ENCODE assay signal across 8 mouse cellular contexts in the genomic region with DNA sequence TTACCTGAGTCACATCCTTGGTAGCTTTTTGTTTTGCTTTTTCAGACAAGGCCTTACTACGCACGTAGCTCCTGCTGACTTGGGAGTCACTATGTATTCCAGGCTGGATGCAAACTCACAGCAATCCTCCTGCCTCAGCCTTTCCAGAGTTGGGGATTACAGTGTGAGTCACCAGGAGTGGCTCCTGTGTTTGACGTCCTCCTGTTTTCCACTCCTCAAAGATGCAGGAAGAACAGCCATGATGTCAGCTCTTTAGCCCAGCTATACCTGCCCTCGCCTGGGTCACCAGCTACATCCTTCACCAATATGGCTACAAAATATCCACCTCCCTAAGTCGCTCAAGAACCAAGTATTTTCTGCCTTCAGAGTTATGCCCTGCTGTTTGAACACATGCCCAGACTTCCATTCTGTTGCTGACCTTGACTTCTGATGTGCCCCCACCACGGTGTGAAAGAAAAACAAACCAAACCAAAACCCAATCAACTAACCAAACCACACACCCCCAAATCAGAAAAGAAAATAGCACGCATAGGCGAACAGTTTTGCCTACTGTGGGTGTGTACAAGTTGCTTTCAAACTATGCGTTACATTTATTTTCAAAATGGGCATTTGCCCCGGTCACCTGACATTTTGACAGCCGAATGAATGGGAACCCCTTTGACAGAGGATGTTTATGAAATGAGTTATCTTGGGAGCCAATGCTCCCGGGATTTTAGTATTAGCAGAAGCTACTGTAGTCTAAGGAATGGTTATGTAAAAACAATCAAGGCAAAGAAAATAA. TPM values are rescaled to one million over a fixed set of nuclear protein-coding genes. Genes with fewer than 3 reads are reported as not detected.
A peak's percentile ranks its signal among the peaks of the same experiment; 100 is the strongest.
DNase-seq lines count a peak whose midpoint lies in the region; ATAC-seq lines count a peak whose summit lies in the region.

No protein-coding gene starts in this region.

- peak overlapping the region; percentile 88 for H3K4me2 ChIP-seq in heart, embryonic 16.5 days (ENCODE audit: low read depth, low read length)
- peak overlapping the region; percentile 84 for H3K4me2 ChIP-seq in hindbrain, embryonic 13.5 days
- peak overlapping the region; percentile 89 for H3K4me2 ChIP-seq in midbrain, embryonic 13.5 days (replicated peaks)

- H3K9ac ChIP-seq in heart, embryonic 16.5 days (ENCODE audit: low read length): peak overlapping the region; percentile 90
- H3K9ac ChIP-seq in hindbrain, embryonic 13.5 days: peak overlapping the region; percentile 96
- peak overlapping the region; percentile 92 for H3K9ac ChIP-seq in midbrain, embryonic 13.5 days (replicated peaks)

- H3K27me3 ChIP-seq in heart, embryonic 16.5 days (ENCODE audit: control insufficient read depth, insufficient read depth, low read length): no peaks in the 10 kb centered on the region
- H3K27me3 ChIP-seq in hindbrain, embryonic 13.5 days: peaks cover 18% of the 10 kb centered on the region; the same call in 1 of the 2 replicates
- H3K27me3 ChIP-seq in midbrain, embryonic 13.5 days: peaks cover 22% of the 10 kb centered on the region

- no peak for DNase-seq in heart, postnatal 10 days
- no peak for DNase-seq in embryo, embryonic 10 days (ENCODE audit: low spot score)
- DNase-seq in right cerebral cortex, postnatal 14 days: no peak
- no peak for DNase-seq in urinary bladder, adult 2 months (ENCODE audit: low spot score)

- no peaks in the 10 kb centered on the region for H3K9me3 ChIP-seq in heart, embryonic 16.5 days (replicated peaks; ENCODE audit: control insufficient read depth, low read length)
- no peaks in the 10 kb centered on the region for H3K9me3 ChIP-seq in hindbrain, embryonic 13.5 days
- no peaks in the 10 kb centered on the region for H3K9me3 ChIP-seq in midbrain, embryonic 13.5 days

- 64% methylated on average over 12 of the region's 12 CpGs for WGBS in heart, embryonic 16.5 days
- WGBS in hindbrain, embryonic 13.5 days: 81% methylated on average over 12 of the region's 12 CpGs
- WGBS in midbrain, embryonic 13.5 days: 83% methylated on average over 12 of the region's 12 CpGs

- 0 out of 2 replicates have a peak, but pooled peaks cover under 1% of the 10 kb centered on the region for H3K36me3 ChIP-seq in heart, embryonic 16.5 days (ENCODE audit: control insufficient read depth, insufficient read depth)
- H3K36me3 ChIP-seq in hindbrain, embryonic 13.5 days: peaks cover 5% of the 10 kb centered on the region; the same call in 1 of the 2 replicates
- 0 out of 2 replicates have a peak, but pooled peaks cover 1% of the 10 kb centered on the region for H3K36me3 ChIP-seq in midbrain, embryonic 13.5 days

- H3K27ac ChIP-seq in heart, embryonic 16.5 days (ENCODE audit: low read length): no peak overlapping the region
- no peak overlapping the region for H3K27ac ChIP-seq in brown adipose tissue, adult 24 weeks (replicated peaks; ENCODE audit: low read depth, low read length)
- H3K27ac ChIP-seq in hindbrain, embryonic 13.5 days: no peak overlapping the region
- H3K27ac ChIP-seq in midbrain, embryonic 13.5 days: no peak overlapping the region

- intact Hi-C loops in heart, postnatal 10 days (cut with DNase I): no loop called here

- H3K4me1 ChIP-seq in heart, embryonic 16.5 days (ENCODE audit: control insufficient read depth, insufficient read depth, low read length): peaks cover 34% of the 10 kb centered on the region
- peaks cover 10% of the 10 kb centered on the region; the same call in 1 of the 2 replicates for H3K4me1 ChIP-seq in brown adipose tissue, adult 24 weeks (ENCODE audit: control insufficient read depth, insufficient read depth, insufficient read length, low read length)
- peaks cover 30% of the 10 kb centered on the region for H3K4me1 ChIP-seq in hindbrain, embryonic 13.5 days (replicated peaks)
- peaks cover 19% of the 10 kb centered on the region for H3K4me1 ChIP-seq in midbrain, embryonic 13.5 days (replicated peaks)

- no peak for ATAC-seq in heart, embryonic 16.5 days (replicated peaks; ENCODE audit: extremely low read depth, insufficient read depth, low FRiP score)
- no peak for ATAC-seq in hindbrain, embryonic 13.5 days (ENCODE audit: low FRiP score)
- ATAC-seq in midbrain, embryonic 13.5 days: no peak

- H3K4me3 ChIP-seq in heart, embryonic 16.5 days (ENCODE audit: low read length): peak overlapping the region; percentile 72
- peak overlapping the region; percentile 94 for H3K4me3 ChIP-seq in brown adipose tissue, adult 24 weeks (ENCODE audit: insufficient read depth, low read depth, low read length)
- H3K4me3 ChIP-seq in hindbrain, embryonic 13.5 days: peak overlapping the region; percentile 87
- H3K4me3 ChIP-seq in midbrain, embryonic 13.5 days (replicated peaks): peak overlapping the region; percentile 82

RNA-seq across cellular contexts. Expression of a gene that starts 1.6 kb away (rescaled TPM):
- 20.3 and 23.7 TPM in 2 replicates for polyA plus RNA-seq in heart, embryonic 16.5 days (2015; fragmentation: Nextera tagmentation; extraction: Ambion mirVana)
- 10 to 100 TPM; 48.6 to 60.9 TPM for total RNA-seq in heart, postnatal 10 days (2021)
- 25.7 and 38.1 TPM in 2 replicates for polyA plus RNA-seq in brown adipose tissue, adult 24 weeks (2012; ENCODE audit: insufficient read depth, insufficient read length, missing spikeins)
- 20.7 and 21.9 TPM in 2 replicates for polyA plus RNA-seq in hindbrain, embryonic 13.5 days (2015; fragmentation: Nextera tagmentation; extraction: Ambion mirVana)
- polyA plus RNA-seq in midbrain, embryonic 13.5 days (2015; fragmentation: Nextera tagmentation; extraction: Ambion mirVana): 14.9 and 16.9 TPM in 2 replicates
- polyA plus RNA-seq in urinary bladder, adult 2 months (2012; rRNA removed): 167 and 198 TPM in 2 replicates

RNA-seq across cellular contexts. Expression of a gene that starts 11.9 kb away (rescaled TPM):
- 29.9 and 31.6 TPM in 2 replicates for polyA plus RNA-seq in heart, embryonic 16.5 days (2015; fragmentation: Nextera tagmentation; extraction: Ambion mirVana)
- total RNA-seq in heart, postnatal 10 days (2021): 10 to 100 TPM; 42.1 to 42.3 TPM
- 11.9 and 24.7 TPM in 2 replicates for polyA plus RNA-seq in brown adipose tissue, adult 24 weeks (2012; ENCODE audit: insufficient read depth, insufficient read length, missing spikeins)
- polyA plus RNA-seq in hindbrain, embryonic 13.5 days (2015; fragmentation: Nextera tagmentation; extraction: Ambion mirVana): 38.1 and 38.2 TPM in 2 replicates
- polyA plus RNA-seq in midbrain, embryonic 13.5 days (2015; fragmentation: Nextera tagmentation; extraction: Ambion mirVana): 37.5 and 40.0 TPM in 2 replicates
- 24.2 and 27.0 TPM in 2 replicates for polyA plus RNA-seq in urinary bladder, adult 2 months (2012; rRNA removed)
